Mouse (Mus musculus) hindbrain, embryonic 14.5 days (tissue): Measurements from ENCODE around the gene Eya2. TPM values are rescaled to one million over a fixed set of nuclear protein-coding genes. Genes with fewer than 3 reads are reported as not detected.
A peak's percentile ranks its signal among the peaks of the same experiment; 100 is the strongest.

ENCODE experiments used
- ATAC-seq: fragments of 200-750 bp; cut with Nextera tagmentation; 2 replicates; pipeline ENCODE4 v1.8.0; 2017; ENCODE audit warnings: moderate number of reproducible peaks, mild to moderate bottlenecking, moderate TSS enrichment, moderate library complexity; ENCODE audit not compliant: low FRiP score
- DNase-seq: peaks from one replicate; pipeline ENCODE4 v3.0.0-alpha.2; 2015; ENCODE audit warnings: low spot score
- H3K27ac ChIP-seq: fragments of 300-500 bp; sonication (generic); 2 replicates; pipeline ENCODE4 v1.5.1; 2014; ENCODE audit warnings: mild to moderate bottlenecking, moderate library complexity
- H3K27me3 ChIP-seq: fragments of 300-500 bp; sonication (generic); 2 replicates; pipeline ENCODE4 v1.6.1; 2014; ENCODE audit warnings: mild to moderate bottlenecking, low read length, mixed read lengths; ENCODE audit not compliant: control insufficient read depth, insufficient read depth
- H3K36me3 ChIP-seq: fragments of 300-500 bp; sonication (generic); replicated peaks from 2 replicates; pipeline ENCODE4 v1.6.1; 2014; ENCODE audit not compliant: control insufficient read depth, insufficient read depth
- H3K4me1 ChIP-seq: fragments of 300-500 bp; sonication (generic); replicated peaks from 2 replicates; pipeline ENCODE4 v1.6.1; 2014; ENCODE audit warnings: antibody characterized with exemption, low read length, mixed read lengths; ENCODE audit not compliant: control insufficient read depth, insufficient read depth
- H3K4me2 ChIP-seq: fragments of 300-500 bp; sonication (generic); replicated peaks from 2 replicates; pipeline ENCODE4 v1.6.1; 2014; ENCODE audit warnings: mild to moderate bottlenecking, moderate library complexity
- H3K4me3 ChIP-seq: fragments of 300-500 bp; sonication (generic); replicated peaks from 2 replicates; pipeline ENCODE4 v1.5.1; 2014; ENCODE audit warnings: mild to moderate bottlenecking, low read length
- H3K9ac ChIP-seq: fragments of 300-500 bp; sonication (generic); 2 replicates; pipeline ENCODE4 v1.6.1; 2014
- H3K9me3 ChIP-seq: fragments of 300-500 bp; sonication (generic); 2 replicates; pipeline ENCODE4 v1.6.1; 2016; ENCODE audit warnings: low read length; ENCODE audit not compliant: control insufficient read depth
- WGBS: fragments of 180-500 bp; shearing (Covaris S2); extraction: QIAGEN DNeasy Blood & Tissue Kit; methylation state at CpG from one replicate; pipeline ENCODE4 v1.1.7; 2014; 5-methylcytosine and 5-hydroxymethylcytosine counted together
- polyA plus RNA-seq: library from polyadenylated mRNA; unstranded; fragments of >200 nt; fragmentation: Nextera tagmentation; extraction: Ambion mirVana; gene quantifications from 2 replicates; pipeline ENCODE4 v1.2.1, GENCODE M21; 2014

Eya2 gene
- polyA plus RNA-seq, 1 experiment from 2014 or later: 10.0 TPM

DNA sequence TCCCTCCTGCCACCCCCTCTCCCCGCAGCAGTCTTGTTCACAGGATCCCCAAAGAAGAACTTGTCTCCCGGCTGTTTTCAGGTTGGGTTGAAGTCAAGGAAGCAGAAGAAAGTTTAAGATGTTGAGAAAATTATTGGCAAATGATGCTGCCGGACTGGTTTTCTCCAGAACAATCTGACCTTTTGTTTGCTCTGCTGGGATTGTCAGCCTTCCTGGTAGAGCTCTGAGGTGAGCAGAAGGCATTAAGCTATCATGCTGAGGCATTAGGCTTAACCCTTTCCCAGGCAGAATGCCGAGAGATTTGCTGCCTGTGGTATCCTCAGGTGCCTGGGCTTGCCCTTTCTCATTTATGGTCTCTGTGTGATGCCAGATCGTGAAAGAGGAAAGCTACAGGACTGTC, 70.3 kb downstream of the Eya2 start:
- no peaks in the 10 kb centered on the region; the same call in 1 of the 2 replicates for H3K4me1 ChIP-seq
- WGBS: 61% methylated on average over 5 of the region's 5 CpGs
- H3K27ac ChIP-seq: no peak overlapping the region
- no peak overlapping the region for H3K9ac ChIP-seq
- no peaks in the 10 kb centered on the region for H3K27me3 ChIP-seq
- H3K9me3 ChIP-seq: no peaks in the 10 kb centered on the region
- H3K4me2 ChIP-seq: no peak overlapping the region
- no peak for ATAC-seq
- no peak for DNase-seq
- no peak overlapping the region for H3K4me3 ChIP-seq
- H3K36me3 ChIP-seq: no peaks in the 10 kb centered on the region

DNA sequence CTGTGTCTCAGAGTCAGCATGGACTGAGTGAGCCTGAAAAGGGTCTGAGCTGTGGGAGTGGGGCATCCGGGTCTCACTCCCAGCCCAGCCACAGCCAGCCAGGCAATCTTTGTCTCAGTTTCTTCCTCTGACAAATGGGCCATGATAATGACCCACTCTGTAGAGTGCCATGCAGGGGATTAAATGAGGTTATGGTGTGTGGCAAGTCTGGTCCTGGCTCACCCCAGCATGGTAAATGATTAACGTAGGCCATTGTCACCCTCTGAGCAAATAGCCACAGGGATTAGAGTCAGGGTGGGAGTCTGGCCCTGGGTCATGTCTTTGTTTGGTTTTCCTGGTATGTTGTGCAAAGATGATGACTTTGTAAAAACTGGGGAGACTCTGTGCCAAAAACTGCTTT, 72.3 kb downstream of the Eya2 start:
- no peak for DNase-seq
- no peaks in the 10 kb centered on the region for H3K27me3 ChIP-seq

DNA sequence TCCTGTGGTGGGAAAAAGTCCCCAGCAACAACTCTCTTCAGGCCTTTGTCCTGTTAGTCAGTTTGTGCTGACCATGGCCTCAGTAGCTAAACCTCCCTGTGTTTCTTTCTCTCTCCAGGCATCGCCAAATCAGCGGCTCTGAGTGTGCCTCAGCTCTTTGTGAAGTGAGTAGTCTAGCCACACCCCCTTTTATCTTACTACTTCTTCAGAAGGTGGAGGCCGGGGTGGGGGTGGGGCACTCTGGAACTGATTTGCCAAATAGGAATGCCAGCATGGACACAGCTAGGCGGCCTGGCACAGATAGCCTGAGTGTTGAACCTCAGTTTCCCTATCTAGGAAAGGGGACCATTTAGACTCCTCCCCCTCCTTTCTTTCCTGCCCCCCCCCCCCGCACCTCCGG, 87.9 kb downstream of the Eya2 start:
- Histone ChIP-seq H3K4me1 (no peaks in the 10 kb centered on the region), H3K36me3 (no peaks in the 10 kb centered on the region), H3K4me2 (no peak overlapping the region), H3K9me3 (no peaks in the 10 kb centered on the region), H3K4me3 (no peak overlapping the region), H3K27ac (no peak overlapping the region), H3K27me3 (no peaks in the 10 kb centered on the region), H3K9ac (no peak overlapping the region)
- WGBS: 45% methylated on average over 5 of the region's 6 CpGs
- DNase-seq: no peak
- no peak for ATAC-seq

More for the DNA sequence above, 72.3 kb downstream of the Eya2 start:
- Histone ChIP-seq H3K4me3 (no peak overlapping the region), H3K4me2 (no peak overlapping the region), H3K27ac (no peak overlapping the region), H3K9me3 (no peaks in the 10 kb centered on the region), H3K4me1 (no peaks in the 10 kb centered on the region; the same call in 1 of the 2 replicates), H3K36me3 (no peaks in the 10 kb centered on the region), H3K9ac (no peak overlapping the region)
- WGBS: 72% methylated on average over 2 of the region's 2 CpGs
- ATAC-seq: no peak

DNA sequence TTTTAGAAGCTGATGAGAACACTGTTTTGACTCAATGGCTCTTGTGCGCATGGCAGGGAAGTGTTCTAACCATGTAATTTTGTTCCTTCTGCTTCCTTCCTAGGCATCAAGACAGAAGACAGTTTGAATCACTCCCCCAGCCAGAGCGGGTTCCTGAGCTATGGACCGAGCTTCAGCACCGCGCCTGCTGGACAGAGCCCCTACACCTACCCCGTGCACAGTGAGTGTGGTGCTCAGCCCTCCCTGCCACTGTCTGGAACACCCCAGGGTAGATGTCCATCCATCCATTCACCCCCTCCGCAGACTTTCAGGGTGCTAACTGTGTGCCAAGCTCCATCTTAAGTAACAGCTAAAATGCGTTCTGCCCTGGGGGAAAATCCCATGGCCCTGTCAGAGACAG, 92.7 kb downstream of the Eya2 start:
- Histone ChIP-seq H3K27ac (no peak overlapping the region), H3K9me3 (no peaks in the 10 kb centered on the region), H3K27me3 (no peaks in the 10 kb centered on the region), H3K4me1 (no peaks in the 10 kb centered on the region), H3K36me3 (no peaks in the 10 kb centered on the region), H3K4me2 (no peak overlapping the region), H3K9ac (no peak overlapping the region), H3K4me3 (no peak overlapping the region)
- no peak for ATAC-seq
- DNase-seq: no peak
- 34% methylated on average over 8 of the region's 8 CpGs for WGBS

DNA sequence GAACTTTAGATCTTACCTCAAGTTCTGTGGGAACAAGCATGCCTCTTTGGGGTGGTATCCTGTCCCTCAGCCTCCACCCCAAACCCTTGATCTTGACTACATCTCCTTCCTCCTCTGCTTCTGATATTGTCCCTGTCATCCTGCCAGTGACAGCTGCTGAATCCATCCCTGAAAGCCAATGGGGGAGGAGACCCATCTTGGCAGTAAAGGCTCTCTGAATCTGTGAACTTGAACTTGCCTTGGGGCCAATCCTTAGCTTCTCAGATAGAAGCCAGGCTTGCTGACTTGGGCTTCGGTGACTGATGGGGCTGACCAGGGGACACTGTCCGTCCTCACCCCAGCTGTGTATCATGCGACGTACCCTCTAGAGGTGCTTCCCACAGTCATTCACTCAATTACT, 94.1 kb downstream of the Eya2 start:
- ATAC-seq (no peak), DNase-seq (no peak)
- H3K4me3 ChIP-seq: no peak overlapping the region
- no peak overlapping the region for H3K9ac ChIP-seq
- H3K4me1 ChIP-seq: no peaks in the 10 kb centered on the region
- no peaks in the 10 kb centered on the region for H3K9me3 ChIP-seq
- H3K36me3 ChIP-seq: no peaks in the 10 kb centered on the region
- H3K27ac ChIP-seq: no peak overlapping the region
- H3K27me3 ChIP-seq: no peaks in the 10 kb centered on the region
- 89% methylated on average over 4 of the region's 4 CpGs for WGBS
- H3K4me2 ChIP-seq: no peak overlapping the region

DNA sequence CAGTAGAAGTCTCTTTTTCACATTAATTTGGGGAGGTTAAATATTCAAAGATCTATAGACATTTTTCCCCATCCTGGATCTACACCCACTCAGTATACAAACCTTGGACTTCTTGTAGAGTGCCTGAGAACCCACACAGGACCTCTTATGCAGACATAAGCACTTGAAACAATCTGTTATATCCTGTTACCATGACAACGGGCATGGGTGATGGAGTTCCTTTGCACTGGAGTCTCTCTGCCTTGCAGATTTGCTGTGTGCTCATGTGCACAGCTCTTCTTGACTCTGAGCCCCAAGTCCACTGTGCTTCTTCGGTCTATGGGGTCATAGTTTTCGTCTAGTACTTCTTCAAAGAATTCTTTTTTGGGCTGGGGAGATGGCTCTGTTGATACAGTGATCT, 96.2 kb downstream of the Eya2 start:
- peak; percentile 39 for DNase-seq
- Histone ChIP-seq H3K4me1 (no peaks in the 10 kb centered on the region), H3K27ac (no peak overlapping the region), H3K9me3 (no peaks in the 10 kb centered on the region), H3K9ac (no peak overlapping the region), H3K27me3 (no peaks in the 10 kb centered on the region), H3K36me3 (no peaks in the 10 kb centered on the region), H3K4me3 (no peak overlapping the region), H3K4me2 (no peak overlapping the region)
- 87% methylated on average over 3 of the region's 3 CpGs for WGBS
- ATAC-seq: no peak

DNA sequence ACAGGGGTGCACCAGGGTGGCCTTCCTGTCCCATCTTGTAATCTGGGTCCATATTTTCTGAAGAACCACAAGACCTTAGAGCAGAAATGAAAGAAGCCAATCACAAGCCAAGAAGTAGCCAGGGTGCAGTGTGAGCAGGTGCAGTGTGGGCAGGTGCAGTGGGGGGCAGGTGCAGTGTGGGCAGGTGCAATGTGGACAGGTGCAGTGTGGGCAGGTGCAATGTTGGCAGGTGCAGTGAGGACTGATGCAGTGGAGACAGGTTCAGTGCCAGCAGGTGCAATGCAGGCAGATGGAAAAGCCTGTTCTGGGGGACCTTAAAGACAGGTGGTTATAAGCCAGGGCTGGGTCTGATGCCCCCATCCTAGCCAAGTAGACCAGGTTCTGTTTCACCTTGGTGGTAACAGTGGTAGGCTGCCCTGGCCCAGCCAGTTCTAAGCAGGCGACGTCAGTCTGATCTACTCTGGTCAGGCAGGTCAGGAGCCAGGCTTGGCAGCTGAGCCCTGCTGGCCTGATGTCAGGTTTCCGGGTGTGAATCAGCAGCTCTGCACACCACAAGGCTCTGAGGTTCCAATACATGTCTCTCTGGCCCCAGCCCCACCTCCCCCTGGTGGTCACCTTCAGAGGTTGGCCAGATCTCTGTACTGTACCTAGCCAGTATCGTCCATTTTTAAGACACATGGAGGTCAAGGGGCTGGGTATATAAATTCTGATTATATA, 98.3 kb downstream of the Eya2 start:
- no peak overlapping the region for H3K4me2 ChIP-seq
- WGBS: 68% methylated on average over 4 of the region's 4 CpGs
- ATAC-seq (no peak), DNase-seq (no peak)
- H3K4me1 ChIP-seq: no peaks in the 10 kb centered on the region
- H3K9ac ChIP-seq: no peak overlapping the region
- H3K9me3 ChIP-seq: no peaks in the 10 kb centered on the region
- no peak overlapping the region for H3K4me3 ChIP-seq
- no peak overlapping the region for H3K27ac ChIP-seq
- no peaks in the 10 kb centered on the region for H3K36me3 ChIP-seq
- no peaks in the 10 kb centered on the region for H3K27me3 ChIP-seq

DNA sequence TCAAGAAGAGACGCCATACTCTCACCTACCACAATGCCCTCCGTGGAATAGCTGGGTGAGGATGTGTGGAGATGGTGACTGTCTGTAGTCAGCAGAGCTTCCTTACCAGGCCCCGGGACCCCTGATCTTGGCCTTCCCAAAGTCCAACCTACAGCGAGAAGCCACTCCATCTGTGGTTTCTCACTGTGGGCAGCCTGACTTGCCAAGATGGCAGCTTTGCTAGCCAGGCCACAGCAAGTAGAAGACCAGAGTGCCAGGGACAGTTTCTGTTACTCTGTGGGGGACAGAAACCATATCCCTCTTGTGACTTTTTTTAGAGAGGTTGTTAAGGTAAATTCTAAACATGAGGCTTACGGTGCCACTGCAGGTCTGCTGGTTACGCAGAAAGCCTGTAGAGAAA, 99.9 kb downstream of the Eya2 start:
- Histone ChIP-seq H3K4me2 (no peak overlapping the region), H3K4me1 (no peaks in the 10 kb centered on the region), H3K27me3 (no peaks in the 10 kb centered on the region), H3K9ac (no peak overlapping the region), H3K9me3 (no peaks in the 10 kb centered on the region), H3K36me3 (no peaks in the 10 kb centered on the region), H3K4me3 (no peak overlapping the region), H3K27ac (no peak overlapping the region)
- WGBS: 95% methylated on average over 6 of the region's 6 CpGs
- no peak for ATAC-seq
- no peak for DNase-seq

DNA sequence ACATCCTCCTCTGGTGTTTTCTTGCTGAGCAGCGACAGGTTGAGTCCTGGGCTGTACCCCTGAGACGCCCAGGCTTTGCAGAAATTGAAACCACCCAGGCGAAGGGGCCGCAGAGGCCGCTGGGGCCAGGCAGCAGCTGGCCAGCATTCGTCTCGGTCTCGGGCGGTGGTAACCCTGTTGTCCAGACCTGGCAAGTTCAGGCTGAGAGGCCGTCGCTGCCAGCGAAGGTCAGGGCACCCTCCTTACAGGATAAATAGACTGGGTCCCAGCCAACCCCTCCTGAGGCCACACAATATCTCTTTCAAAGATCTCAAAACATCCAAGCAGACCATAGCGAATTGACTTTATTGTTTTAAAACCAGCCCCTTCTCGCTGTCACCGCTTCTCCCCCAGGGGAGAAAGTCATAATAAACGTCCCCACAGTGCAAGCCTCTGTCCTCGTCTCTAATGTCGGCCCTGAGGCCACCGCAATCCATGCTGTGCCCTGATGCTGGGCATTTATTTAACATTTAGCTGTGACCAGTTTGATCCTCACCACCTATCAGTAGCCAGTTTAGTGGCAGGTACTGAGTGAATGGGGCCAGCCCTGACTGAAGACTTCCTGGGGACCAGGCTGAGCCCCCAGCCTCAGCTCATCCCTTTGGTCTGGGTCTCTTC, 105.5 kb downstream of the Eya2 start:
- no peaks in the 10 kb centered on the region for H3K36me3 ChIP-seq
- no peak for DNase-seq

More for the DNA sequence above, 105.5 kb downstream of the Eya2 start:
- Histone ChIP-seq H3K27ac (no peak overlapping the region), H3K4me3 (no peak overlapping the region), H3K4me2 (no peak overlapping the region), H3K27me3 (no peaks in the 10 kb centered on the region), H3K4me1 (no peaks in the 10 kb centered on the region; the same call in 1 of the 2 replicates), H3K9ac (no peak overlapping the region), H3K9me3 (no peaks in the 10 kb centered on the region)
- peak; percentile 40; the same call in 1 of the 2 replicates for ATAC-seq
- WGBS: 20% methylated on average over 19 of the region's 19 CpGs
